Mouse (Mus musculus) intestine, embryonic 15.5 days (tissue): Measurements from ENCODE around the gene Mstn. TPM values are rescaled to one million over a fixed set of nuclear protein-coding genes. Genes with fewer than 3 reads are reported as not detected.

Experiments
- ATAC-seq: fragments of 200-750 bp; cut with Nextera tagmentation; 2 replicates; pipeline ENCODE4 v1.8.0; 2017; ENCODE audit warnings: moderate TSS enrichment, moderate library complexity
- H3K27ac ChIP-seq: fragments of 300-500 bp; sonication (generic); 2 replicates; pipeline ENCODE4 v1.5.1; 2015; ENCODE audit warnings: mild to moderate bottlenecking, inconsistent platforms
- H3K27me3 ChIP-seq: fragments of 300-500 bp; sonication (generic); replicated peaks from 2 replicates; pipeline ENCODE4 v1.6.1; 2015; ENCODE audit warnings: inconsistent platforms
- H3K36me3 ChIP-seq: fragments of 300-500 bp; sonication (generic); 2 replicates; pipeline ENCODE4 v1.6.1; 2015; ENCODE audit warnings: inconsistent platforms
- H3K4me1 ChIP-seq: fragments of 300-500 bp; sonication (generic); replicated peaks from 2 replicates; pipeline ENCODE4 v1.6.1; 2015; ENCODE audit warnings: inconsistent platforms
- H3K4me2 ChIP-seq: fragments of 300-500 bp; sonication (generic); replicated peaks from 2 replicates; pipeline ENCODE4 v1.6.1; 2015; ENCODE audit warnings: mild to moderate bottlenecking, inconsistent platforms
- H3K4me3 ChIP-seq: fragments of 300-500 bp; sonication (generic); replicated peaks from 2 replicates; pipeline ENCODE4 v1.5.1; 2015; ENCODE audit warnings: inconsistent platforms
- H3K9ac ChIP-seq: fragments of 300-500 bp; sonication (generic); 2 replicates; pipeline ENCODE4 v1.6.1; 2015; ENCODE audit warnings: inconsistent platforms
- H3K9me3 ChIP-seq: fragments of 300-500 bp; sonication (generic); 2 replicates; pipeline ENCODE4 v1.6.1; 2016; ENCODE audit warnings: inconsistent platforms
- WGBS: fragments of 180-500 bp; shearing (Covaris S2); methylation state at CpG from one replicate; pipeline ENCODE4 v1.1.7; 2015; 5-methylcytosine and 5-hydroxymethylcytosine counted together
- polyA plus RNA-seq: library from polyadenylated mRNA; unstranded; fragments of >200 nt; fragmentation: Nextera tagmentation; extraction: Ambion mirVana; gene quantifications from 2 replicates; pipeline ENCODE4 v1.2.1, GENCODE M21; 2015

Gene Mstn
- polyA plus RNA-seq, 1 experiment from 2014 or later: 0.05 TPM

- ATAC-seq: no peak
- H3K36me3 ChIP-seq: no peaks in the 10 kb centered on the region
- no peak overlapping the region for H3K4me2 ChIP-seq
- no peak overlapping the region for H3K9ac ChIP-seq
- H3K9me3 ChIP-seq: no peaks in the 10 kb centered on the region
- H3K4me3 ChIP-seq: no peak overlapping the region
- no peaks in the 10 kb centered on the region for H3K4me1 ChIP-seq
- no peaks in the 10 kb centered on the region for H3K27me3 ChIP-seq
- 37% methylated on average over 13 of the region's 13 CpGs for WGBS
- H3K27ac ChIP-seq: no peak overlapping the region
These were observed 600 bp downstream of the Mstn start for GRCm38 (mm10) chr1:53061871-53062608.

DNA sequence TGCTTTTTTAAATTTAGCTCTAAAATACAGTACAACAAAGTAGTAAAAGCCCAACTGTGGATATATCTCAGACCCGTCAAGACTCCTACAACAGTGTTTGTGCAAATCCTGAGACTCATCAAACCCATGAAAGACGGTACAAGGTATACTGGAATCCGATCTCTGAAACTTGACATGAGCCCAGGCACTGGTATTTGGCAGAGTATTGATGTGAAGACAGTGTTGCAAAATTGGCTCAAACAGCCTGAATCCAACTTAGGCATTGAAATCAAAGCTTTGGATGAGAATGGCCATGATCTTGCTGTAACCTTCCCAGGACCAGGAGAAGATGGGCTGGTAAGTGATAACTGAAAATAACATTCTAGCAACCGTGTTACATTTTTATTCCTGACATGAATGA lies 2.5 kb downstream of the Mstn start:
- Histone ChIP-seq H3K27me3 (no peaks in the 10 kb centered on the region), H3K36me3 (no peaks in the 10 kb centered on the region), H3K4me1 (no peaks in the 10 kb centered on the region), H3K9me3 (no peaks in the 10 kb centered on the region), H3K4me3 (no peak overlapping the region), H3K4me2 (no peak overlapping the region), H3K9ac (no peak overlapping the region), H3K27ac (no peak overlapping the region)
- 85% methylated on average over 4 of the region's 4 CpGs for WGBS
- no peak for ATAC-seq

DNA sequence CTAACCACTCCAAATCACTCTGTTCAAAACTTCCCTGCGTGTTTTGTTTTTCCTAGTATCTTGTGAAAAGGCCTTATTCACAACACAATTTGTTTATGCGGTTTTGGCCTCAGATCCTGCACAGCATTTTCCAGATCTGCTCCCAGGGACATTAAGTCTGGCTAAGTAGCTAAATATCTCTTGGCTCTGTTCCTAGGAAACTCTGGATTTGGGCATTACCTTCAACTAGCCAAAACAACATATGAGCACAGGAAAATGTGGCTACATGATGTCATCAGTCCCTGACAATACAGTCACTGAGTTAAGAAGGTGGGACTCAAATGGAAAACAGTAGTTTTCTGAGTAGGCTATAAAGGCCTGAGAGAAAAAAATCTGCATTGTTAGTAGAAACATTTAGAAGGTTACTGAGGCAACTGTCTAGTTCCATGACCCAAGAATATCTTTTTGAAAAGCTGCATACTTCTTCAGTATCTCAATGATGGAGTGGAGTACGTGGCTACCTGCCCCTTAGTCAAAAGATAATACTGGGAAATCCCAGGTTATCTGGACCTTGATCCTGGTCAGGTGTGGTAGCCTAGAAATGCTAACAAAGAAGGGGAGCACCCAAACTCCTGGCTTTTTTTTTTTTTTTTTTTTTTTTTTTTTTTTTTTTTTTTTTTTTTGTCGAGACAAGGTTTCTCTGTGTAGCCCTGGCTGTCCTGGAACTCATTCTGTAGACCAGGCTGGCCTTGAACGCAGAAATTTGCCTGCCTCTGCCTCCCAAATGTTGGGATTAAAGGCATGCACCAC lies 8.5 kb downstream of the Mstn start:
- WGBS: 83% methylated on average over 5 of the region's 5 CpGs
- H3K36me3 ChIP-seq: no peaks in the 10 kb centered on the region
- no peak for ATAC-seq
- no peak overlapping the region for H3K4me2 ChIP-seq
- H3K4me3 ChIP-seq: no peak overlapping the region
- no peak overlapping the region for H3K9ac ChIP-seq
- no peak overlapping the region for H3K27ac ChIP-seq
- H3K27me3 ChIP-seq: no peaks in the 10 kb centered on the region
- no peaks in the 10 kb centered on the region for H3K9me3 ChIP-seq
- no peaks in the 10 kb centered on the region for H3K4me1 ChIP-seq

DNA sequence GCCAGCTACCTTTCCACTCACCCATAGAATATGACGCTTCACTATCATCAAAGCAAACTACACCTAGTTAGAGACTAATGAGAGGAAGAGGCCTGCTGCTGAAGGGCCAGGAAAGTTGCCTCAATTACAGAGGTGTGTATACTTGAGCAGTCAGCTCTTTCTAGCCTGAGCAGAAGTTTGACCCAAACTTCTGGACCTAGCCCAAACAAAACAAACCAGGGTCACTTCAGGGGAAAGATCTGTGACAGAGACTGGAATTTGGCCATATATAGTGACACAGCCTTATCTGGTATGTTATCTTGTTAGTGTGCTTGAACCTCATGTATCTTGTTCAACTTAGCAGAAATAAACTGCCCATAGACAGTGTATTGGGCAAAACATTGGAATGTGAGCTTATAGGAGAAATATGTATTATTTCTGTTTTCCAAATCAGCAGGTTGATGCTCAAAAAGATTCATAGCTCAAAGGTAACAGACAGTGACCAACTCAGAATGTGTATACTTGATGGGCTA lies 9.3 kb downstream of the Mstn start:
- 71% methylated on average over 1 of the region's 1 CpGs for WGBS

DNA sequence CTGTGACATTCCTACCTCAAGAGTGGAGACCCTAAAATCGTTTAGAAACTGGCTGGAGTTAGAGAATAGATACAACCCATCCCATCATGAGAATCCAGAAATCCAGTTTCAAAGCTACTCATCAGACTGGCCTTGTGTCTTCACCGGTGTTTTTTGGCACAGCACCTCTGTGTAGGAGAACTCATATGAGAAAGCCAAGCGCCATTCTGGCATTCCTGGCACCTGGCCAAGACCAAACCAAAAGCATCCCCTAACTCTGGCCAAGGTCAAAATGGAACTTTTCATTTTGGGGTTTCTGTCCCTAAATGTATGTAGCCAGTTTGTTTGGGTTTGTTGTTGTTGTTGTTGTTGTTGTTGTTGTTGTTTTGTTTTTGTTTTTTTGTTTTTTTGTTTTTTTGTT lies 15.2 kb downstream of the Mstn start:
- Histone ChIP-seq H3K27ac (no peak overlapping the region), H3K9me3 (no peaks in the 10 kb centered on the region), H3K36me3 (no peaks in the 10 kb centered on the region), H3K4me1 (no peaks in the 10 kb centered on the region), H3K9ac (no peak overlapping the region), H3K27me3 (no peaks in the 10 kb centered on the region), H3K4me3 (no peak overlapping the region), H3K4me2 (no peak overlapping the region)
- ATAC-seq: no peak
- WGBS: 77% methylated on average over 3 of the region's 3 CpGs

More for the DNA sequence above, 9.3 kb downstream of the Mstn start:
- ATAC-seq: no peak
- Histone ChIP-seq H3K4me1 (no peaks in the 10 kb centered on the region), H3K27me3 (no peaks in the 10 kb centered on the region), H3K9ac (no peak overlapping the region), H3K27ac (no peak overlapping the region), H3K36me3 (no peaks in the 10 kb centered on the region), H3K4me2 (no peak overlapping the region), H3K9me3 (no peaks in the 10 kb centered on the region), H3K4me3 (no peak overlapping the region)

GRCm38 (mm10) chr1:53079876-53080275 lies 18.4 kb downstream of the Mstn start:
- no peaks in the 10 kb centered on the region for H3K4me1 ChIP-seq
- no peak for ATAC-seq
- H3K36me3 ChIP-seq: no peaks in the 10 kb centered on the region
- no peaks in the 10 kb centered on the region for H3K27me3 ChIP-seq
- H3K27ac ChIP-seq: no peak overlapping the region
- H3K4me3 ChIP-seq: no peak overlapping the region
- no peak overlapping the region for H3K4me2 ChIP-seq
- H3K9me3 ChIP-seq: no peaks in the 10 kb centered on the region
- WGBS: 79% methylated on average over 2 of the region's 2 CpGs
- no peak overlapping the region for H3K9ac ChIP-seq

- H3K36me3 ChIP-seq: no peaks in the 10 kb centered on the region
- H3K9me3 ChIP-seq: no peaks in the 10 kb centered on the region
- H3K27me3 ChIP-seq: no peaks in the 10 kb centered on the region
- H3K4me1 ChIP-seq: no peaks in the 10 kb centered on the region
- H3K4me2 ChIP-seq: no peak overlapping the region
- H3K27ac ChIP-seq: no peak overlapping the region
- WGBS: 79% methylated on average over 3 of the region's 3 CpGs
- H3K4me3 ChIP-seq: no peak overlapping the region
- H3K9ac ChIP-seq: no peak overlapping the region
- ATAC-seq: no peak
These were observed 19.2 kb downstream of the Mstn start for GRCm38 (mm10) chr1:53080603-53081002.

GRCm38 (mm10) chr1:53085256-53085655 lies 23.8 kb downstream of the Mstn start:
- Histone ChIP-seq H3K4me2 (no peak overlapping the region), H3K4me3 (no peak overlapping the region), H3K27me3 (no peaks in the 10 kb centered on the region), H3K4me1 (no peaks in the 10 kb centered on the region), H3K27ac (no peak overlapping the region), H3K9me3 (no peaks in the 10 kb centered on the region), H3K9ac (no peak overlapping the region), H3K36me3 (no peaks in the 10 kb centered on the region)
- 58% methylated on average over 15 of the region's 15 CpGs for WGBS
- no peak for ATAC-seq

GRCm38 (mm10) chr1:53085991-53086390 lies 24.6 kb downstream of the Mstn start:
- Histone ChIP-seq H3K27me3 (no peaks in the 10 kb centered on the region), H3K4me2 (no peak overlapping the region), H3K9ac (no peak overlapping the region), H3K4me1 (no peaks in the 10 kb centered on the region), H3K4me3 (no peak overlapping the region), H3K27ac (no peak overlapping the region), H3K36me3 (no peaks in the 10 kb centered on the region), H3K9me3 (no peaks in the 10 kb centered on the region)
- WGBS: 24% methylated on average over 4 of the region's 4 CpGs
- ATAC-seq: no peak

GRCm38 (mm10) chr1:53093180-53093579 lies 31.7 kb downstream of the Mstn start:
- Histone ChIP-seq H3K27ac (no peak overlapping the region), H3K27me3 (no peaks in the 10 kb centered on the region), H3K9me3 (no peaks in the 10 kb centered on the region), H3K36me3 (no peaks in the 10 kb centered on the region), H3K4me2 (no peak overlapping the region), H3K9ac (no peak overlapping the region), H3K4me1 (no peaks in the 10 kb centered on the region), H3K4me3 (no peak overlapping the region)
- 47% methylated on average over 3 of the region's 3 CpGs for WGBS
- no peak for ATAC-seq

DNA sequence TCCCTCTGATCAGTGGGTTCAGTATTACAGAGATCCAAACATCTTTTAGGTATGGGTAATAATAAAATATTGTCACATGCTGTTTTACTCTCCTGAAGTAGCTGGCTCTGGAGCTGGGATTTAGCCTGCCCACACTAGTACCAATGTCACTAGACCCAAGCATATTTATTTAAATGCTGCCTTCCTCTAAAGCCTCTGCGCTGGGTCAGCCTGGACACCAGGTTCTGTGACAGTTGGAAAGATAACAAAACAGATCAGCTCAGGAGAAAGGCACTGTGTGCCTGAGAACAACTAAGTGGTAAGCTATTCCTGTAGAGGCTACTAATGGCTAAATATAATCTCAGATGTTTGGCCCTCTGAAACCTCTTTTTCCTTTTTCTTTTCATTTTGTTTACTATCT lies 49.1 kb downstream of the Mstn start:
- no peaks in the 10 kb centered on the region for H3K36me3 ChIP-seq
- no peak overlapping the region for H3K4me3 ChIP-seq
- no peaks in the 10 kb centered on the region for H3K9me3 ChIP-seq
- no peak overlapping the region for H3K9ac ChIP-seq
- no peak overlapping the region for H3K27ac ChIP-seq
- no peaks in the 10 kb centered on the region for H3K4me1 ChIP-seq
- 73% methylated on average over 1 of the region's 1 CpGs for WGBS
- H3K27me3 ChIP-seq: no peaks in the 10 kb centered on the region
- no peak for ATAC-seq
- H3K4me2 ChIP-seq: no peak overlapping the region
